Mouse (Mus musculus): ENCODE results near the gene Tmcc1.
"Not testable (repeated sequence)": the region's sequence is repeated elsewhere in the genome, so short reads cannot be mapped to it uniquely, and the experiment has no call there.

Gene Tmcc1

DNA sequence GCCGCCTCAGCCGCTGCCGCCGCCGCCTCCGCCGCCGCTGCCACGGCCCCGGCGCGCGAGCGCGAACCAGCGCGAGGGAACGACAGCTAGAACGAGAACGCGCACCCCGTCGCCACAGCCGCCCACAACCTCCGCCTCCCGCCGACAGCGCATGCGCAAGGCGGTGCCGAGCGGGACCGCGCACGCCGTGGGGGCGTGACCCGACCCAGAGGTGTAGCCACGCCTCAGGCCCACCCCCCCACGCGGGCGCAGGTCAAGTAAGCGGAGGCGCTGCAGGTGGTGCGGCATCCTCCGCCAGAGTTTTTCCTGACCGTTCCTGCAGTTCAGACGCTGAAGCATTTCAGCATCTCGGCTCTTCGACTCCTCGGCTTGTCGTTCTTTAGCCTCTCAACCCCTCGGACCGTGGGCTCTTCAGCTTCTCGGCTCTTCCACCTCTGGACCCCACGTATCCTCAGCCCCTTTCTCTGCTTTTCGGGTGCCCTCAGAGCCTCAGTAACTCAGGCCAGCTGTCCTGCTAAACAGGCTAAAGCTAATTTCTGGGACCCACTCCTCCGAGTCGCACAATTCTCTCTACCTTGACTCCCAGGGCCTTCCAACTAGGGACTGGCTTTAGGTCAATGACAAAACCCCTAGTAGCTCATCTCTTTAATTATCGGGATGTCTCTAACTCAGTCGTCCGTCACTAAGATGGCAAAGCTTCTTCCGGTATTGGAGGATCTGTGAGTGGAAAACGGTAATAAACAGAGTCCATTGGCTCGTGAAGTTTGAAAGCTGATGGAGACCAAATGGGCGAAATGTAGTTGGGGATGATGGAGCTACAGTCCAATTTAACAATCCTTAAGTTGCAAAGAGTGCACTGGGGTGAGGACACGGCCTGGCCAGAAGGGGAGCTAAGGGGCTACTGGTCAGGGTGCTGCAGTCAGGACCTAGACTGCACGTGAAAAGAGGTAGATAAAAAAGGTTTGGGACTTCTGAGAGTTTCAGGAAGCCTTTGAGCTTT, at the start of gene Tmcc1:
Gene Tmcc1, minus strand, starts transcription at position 93 of the 1,000 bp plus-strand sequence.
- Histone ChIP-seq H3K36me3 (ENCODE audit: control insufficient read depth, insufficient read depth, low read length, poor library complexity, severe bottlenecking) (no peaks in the 10 kb centered on the region), H3K27me3 (ENCODE audit: control insufficient read depth, insufficient read depth, low read length, poor library complexity, severe bottlenecking) (no peaks in the 10 kb centered on the region)
- peak; percentile 99 for DNase-seq (ENCODE audit: low read depth, low spot score)

DNA sequence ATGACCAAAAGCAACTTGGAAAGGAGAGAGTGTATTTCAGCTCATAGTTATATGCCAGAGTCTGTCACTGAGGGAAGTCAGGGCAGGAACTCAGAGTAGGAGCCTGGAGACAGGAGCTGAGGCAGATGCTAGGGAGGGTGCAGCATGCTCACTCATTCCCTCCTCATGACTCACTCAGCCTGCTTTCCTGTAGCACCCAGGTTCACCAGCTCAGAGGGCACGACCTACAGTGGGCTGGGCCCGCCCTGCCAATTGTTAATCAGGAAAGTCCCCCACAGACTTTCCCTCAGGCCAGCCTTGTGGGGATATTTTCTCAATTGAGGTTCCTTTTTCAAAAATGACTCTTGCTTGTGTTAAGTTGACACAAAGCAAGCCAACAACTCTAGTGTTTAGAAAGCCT, 47.1 kb upstream of the Tmcc1 start:
- H3K27me3 ChIP-seq (ENCODE audit: control insufficient read depth, insufficient read depth, low read length, poor library complexity, severe bottlenecking): no peaks in the 10 kb centered on the region

DNA sequence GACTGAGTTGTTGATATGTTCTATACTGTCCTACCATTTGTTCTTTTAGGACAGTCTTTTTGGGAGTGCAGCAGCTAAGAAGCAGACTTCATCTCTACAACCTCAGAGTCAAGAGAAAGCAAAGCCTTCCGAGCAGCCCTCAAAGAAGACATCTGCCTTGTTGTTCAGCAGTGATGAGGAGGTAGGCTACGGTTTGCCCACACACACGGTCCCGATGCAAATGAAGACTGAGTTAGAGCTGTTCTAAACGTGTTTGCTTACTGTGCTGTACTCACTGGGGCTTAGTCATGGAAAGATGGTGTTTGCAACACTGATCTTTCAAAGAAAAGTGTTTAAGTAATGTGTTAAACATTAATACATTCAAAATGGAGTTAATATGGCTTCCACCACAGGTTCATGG, 44.8 kb upstream of the Tmcc1 start:
- H3K27me3 ChIP-seq (ENCODE audit: control insufficient read depth, insufficient read depth, low read length, poor library complexity, severe bottlenecking): no peaks in the 10 kb centered on the region
- DNase-seq (ENCODE audit: low read depth, low spot score): no peak
- H3K36me3 ChIP-seq (ENCODE audit: control insufficient read depth, insufficient read depth, low read length, poor library complexity, severe bottlenecking): peaks cover 14% of the 10 kb centered on the region

More for the DNA sequence above, 47.1 kb upstream of the Tmcc1 start:
- no peak for DNase-seq (ENCODE audit: low read depth, low spot score)
- H3K36me3 ChIP-seq (ENCODE audit: control insufficient read depth, insufficient read depth, low read length, poor library complexity, severe bottlenecking): peaks cover 16% of the 10 kb centered on the region

DNA sequence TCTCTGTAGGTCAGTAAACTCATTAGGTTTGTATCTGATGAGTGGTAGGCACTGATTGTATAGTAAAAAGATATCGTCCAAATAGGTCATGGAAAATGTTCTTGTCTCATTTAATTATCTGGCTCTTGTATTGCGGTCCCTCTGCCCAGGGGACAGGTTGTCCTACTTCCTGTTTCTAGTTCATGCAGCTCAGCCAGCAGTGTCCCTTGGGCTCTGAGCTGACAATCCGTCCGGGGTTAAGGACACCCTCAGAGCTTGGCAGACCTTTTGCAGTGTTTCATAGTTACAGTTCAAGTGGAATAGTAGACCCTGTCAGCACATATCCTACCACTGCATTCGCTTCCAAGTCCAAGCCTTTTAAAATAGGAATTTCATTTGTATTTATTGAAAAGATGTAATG, 42.0 kb upstream of the Tmcc1 start:
- H3K36me3 ChIP-seq (ENCODE audit: control insufficient read depth, insufficient read depth, low read length, poor library complexity, severe bottlenecking): peaks cover 13% of the 10 kb centered on the region
- no peak for DNase-seq (ENCODE audit: low read depth, low spot score)
- no peaks in the 10 kb centered on the region for H3K27me3 ChIP-seq (ENCODE audit: control insufficient read depth, insufficient read depth, low read length, poor library complexity, severe bottlenecking)

DNA sequence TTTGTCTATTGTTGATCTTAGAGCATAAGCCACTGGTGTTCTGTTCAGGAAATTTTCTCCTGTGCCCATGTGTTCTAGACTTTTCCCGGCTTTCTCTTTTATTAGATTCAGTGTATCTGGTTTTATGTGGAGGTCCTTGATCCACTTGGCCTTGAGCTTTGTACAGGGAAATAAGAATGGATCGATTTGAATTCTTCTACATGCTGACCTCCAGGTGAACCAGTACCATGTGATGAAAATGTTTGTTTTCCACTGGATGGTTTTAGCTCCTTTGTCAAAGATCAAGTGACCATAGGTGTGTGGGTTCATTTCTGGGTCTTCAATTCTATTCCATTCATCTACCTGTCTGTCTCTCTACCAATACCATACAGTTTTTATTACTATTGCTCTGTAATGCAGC, 41.5 kb upstream of the Tmcc1 start:
- H3K36me3 ChIP-seq (ENCODE audit: control insufficient read depth, insufficient read depth, low read length, poor library complexity, severe bottlenecking): peaks cover 11% of the 10 kb centered on the region
- DNase-seq (ENCODE audit: low read depth, low spot score); H3K27me3 ChIP-seq (ENCODE audit: control insufficient read depth, insufficient read depth, low read length, poor library complexity, severe bottlenecking): not testable (repeated sequence)

DNA sequence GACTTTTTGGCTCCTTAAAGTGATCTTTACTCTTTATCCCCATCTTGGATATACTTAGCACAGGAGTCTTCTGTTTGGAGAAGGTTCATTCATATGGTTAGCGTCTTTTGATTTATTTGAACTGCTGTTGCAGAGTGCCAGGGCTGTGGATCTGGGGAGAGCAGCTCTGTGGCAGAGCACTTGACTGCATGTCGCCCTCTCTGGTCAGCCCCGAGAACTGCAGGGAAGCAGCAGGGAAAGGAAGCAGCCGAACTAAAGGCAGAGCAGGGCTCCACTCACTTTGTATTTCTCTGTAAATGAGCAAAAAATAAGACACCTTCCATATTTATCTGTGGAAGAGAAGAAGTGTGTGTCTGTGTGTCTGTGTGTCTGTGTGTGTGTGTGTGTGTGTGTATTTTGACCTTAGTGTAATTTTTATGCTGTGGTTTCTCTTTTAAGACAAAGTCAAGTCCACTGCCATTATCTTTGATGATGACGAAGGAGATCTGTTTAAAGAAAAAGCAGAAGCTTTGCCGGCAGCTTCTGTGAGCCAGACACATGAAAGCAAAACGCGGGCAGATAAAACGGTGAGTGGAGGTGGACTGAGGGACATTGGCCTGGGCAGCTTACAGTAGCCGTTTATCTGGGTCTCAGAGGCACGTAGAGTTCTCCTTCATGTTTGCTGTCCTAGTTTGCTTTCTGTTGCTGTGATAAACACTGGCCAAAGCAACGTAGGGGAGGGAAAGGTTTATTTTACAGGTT, 35.7 kb upstream of the Tmcc1 start:
- H3K27me3 ChIP-seq (ENCODE audit: control insufficient read depth, insufficient read depth, low read length, poor library complexity, severe bottlenecking): no peaks in the 10 kb centered on the region
- DNase-seq (ENCODE audit: low read depth, low spot score): peak; percentile 72
- H3K36me3 ChIP-seq (ENCODE audit: control insufficient read depth, insufficient read depth, low read length, poor library complexity, severe bottlenecking): peaks cover 20% of the 10 kb centered on the region

DNA sequence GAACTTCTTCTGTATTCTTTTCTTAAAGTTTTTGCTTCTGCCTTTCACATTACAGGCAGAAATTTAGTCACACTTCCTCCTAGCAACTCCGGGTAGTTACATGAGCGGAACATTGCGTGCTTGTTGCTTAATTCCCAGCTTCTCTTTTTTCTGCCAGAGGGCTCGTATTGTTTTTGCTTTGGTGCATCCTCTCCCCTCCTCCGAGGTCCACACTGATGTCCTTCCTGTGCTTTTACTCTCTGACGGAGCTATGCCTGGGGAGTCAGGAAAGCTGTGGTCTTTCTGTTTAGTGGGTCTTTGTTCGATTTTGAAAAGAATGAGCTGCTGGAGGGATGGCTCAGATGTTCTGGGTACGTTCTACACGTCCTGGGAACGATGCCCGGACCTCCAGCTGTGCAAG, 34.5 kb upstream of the Tmcc1 start:
- DNase-seq (ENCODE audit: low read depth, low spot score): no peak
- H3K27me3 ChIP-seq (ENCODE audit: control insufficient read depth, insufficient read depth, low read length, poor library complexity, severe bottlenecking): no peaks in the 10 kb centered on the region
- H3K36me3 ChIP-seq (ENCODE audit: control insufficient read depth, insufficient read depth, low read length, poor library complexity, severe bottlenecking): peaks cover 22% of the 10 kb centered on the region

DNA sequence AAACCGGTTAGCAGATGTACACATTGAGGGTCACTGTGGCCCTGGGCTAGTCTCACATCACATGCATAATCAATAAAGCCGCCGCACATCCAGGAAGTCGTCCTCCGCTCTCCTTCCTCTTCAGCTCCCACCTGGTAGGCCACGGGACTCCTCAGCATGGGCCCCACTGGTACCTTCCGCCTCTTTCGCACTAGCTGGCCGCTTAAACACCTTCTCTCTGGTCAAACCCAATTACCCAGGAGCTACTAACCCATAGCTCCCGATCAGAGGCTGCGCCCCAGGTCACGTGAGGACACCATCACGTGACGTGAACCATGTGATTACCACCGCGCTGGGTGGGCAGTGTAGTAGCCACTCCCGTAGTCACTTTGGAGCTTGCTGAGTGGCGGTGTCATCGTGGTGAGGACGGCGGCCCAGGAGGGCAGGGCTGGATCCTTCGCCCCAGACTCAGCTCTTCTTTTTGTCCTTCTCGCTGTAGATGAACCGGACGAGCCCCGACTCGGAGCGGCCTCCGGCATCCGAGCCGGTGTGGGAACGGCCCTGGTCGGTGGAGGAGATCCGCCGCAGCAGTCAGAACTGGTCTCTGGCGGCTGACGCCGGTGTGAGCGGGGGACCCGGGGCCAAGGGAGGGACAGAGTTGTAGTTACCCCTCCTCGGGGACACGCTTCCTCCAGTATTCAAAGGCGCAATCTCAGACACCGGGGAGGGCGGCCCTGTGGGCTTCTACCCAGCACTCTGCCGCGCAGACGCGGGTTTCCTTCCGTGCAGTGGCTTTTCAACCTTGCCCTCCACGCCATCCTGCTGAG, 14.6 kb upstream of the Tmcc1 start, which contains the start of gene Washc2:
Gene Washc2, plus strand, starts transcription at position 310 of the 806 bp plus-strand sequence.
- no peaks in the 10 kb centered on the region for H3K27me3 ChIP-seq (ENCODE audit: control insufficient read depth, insufficient read depth, low read length, poor library complexity, severe bottlenecking)
- H3K36me3 ChIP-seq (ENCODE audit: control insufficient read depth, insufficient read depth, low read length, poor library complexity, severe bottlenecking): peaks cover 12% of the 10 kb centered on the region
- peak; percentile 97 for DNase-seq (ENCODE audit: low read depth, low spot score)

DNA sequence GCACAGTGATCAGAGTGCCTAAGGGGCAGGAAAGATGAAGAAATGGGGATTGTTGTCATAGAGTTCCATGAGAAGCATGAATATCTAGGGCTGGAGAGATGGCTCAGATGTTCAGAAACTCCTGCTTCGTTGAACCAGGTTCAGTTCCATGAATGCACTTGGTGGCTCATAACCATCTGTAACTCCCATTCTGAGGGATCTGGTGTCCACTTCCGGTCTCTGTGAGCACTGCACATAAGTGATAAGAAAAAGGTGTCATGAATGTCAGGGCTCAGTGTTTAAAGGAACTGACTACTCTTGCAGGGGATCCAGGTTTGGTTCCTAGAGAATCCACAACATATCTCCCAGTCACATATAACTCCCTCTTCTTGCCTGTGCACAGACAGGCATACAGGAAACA, 6.4 kb upstream of the Tmcc1 start:
- no peaks in the 10 kb centered on the region for H3K27me3 ChIP-seq (ENCODE audit: control insufficient read depth, insufficient read depth, low read length, poor library complexity, severe bottlenecking)
- no peaks in the 10 kb centered on the region for H3K36me3 ChIP-seq (ENCODE audit: control insufficient read depth, insufficient read depth, low read length, poor library complexity, severe bottlenecking)
- DNase-seq (ENCODE audit: low read depth, low spot score): no peak

DNA sequence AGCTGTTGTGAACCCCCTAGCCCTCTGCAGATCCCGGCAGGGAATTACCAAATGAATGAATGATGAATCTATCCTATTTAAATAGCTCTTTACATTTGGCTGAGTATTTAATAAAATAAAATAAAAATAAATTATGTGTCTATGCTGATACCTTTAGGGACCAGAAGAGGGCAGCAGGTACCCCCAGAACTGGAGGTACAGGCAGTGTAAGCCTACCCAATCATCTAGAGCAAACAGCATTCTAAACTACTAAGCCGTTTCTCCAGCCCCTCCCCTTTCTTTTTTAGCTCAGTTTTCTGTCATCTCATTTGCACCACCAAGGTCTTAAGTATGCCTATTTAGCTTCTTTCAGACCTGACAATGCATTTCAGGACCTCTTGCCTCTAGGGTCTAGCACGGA, 4.9 kb upstream of the Tmcc1 start:
- no peaks in the 10 kb centered on the region for H3K27me3 ChIP-seq (ENCODE audit: control insufficient read depth, insufficient read depth, low read length, poor library complexity, severe bottlenecking)
- peak; percentile 75 for DNase-seq (ENCODE audit: low read depth, low spot score)
- no peaks in the 10 kb centered on the region for H3K36me3 ChIP-seq (ENCODE audit: control insufficient read depth, insufficient read depth, low read length, poor library complexity, severe bottlenecking)

DNA sequence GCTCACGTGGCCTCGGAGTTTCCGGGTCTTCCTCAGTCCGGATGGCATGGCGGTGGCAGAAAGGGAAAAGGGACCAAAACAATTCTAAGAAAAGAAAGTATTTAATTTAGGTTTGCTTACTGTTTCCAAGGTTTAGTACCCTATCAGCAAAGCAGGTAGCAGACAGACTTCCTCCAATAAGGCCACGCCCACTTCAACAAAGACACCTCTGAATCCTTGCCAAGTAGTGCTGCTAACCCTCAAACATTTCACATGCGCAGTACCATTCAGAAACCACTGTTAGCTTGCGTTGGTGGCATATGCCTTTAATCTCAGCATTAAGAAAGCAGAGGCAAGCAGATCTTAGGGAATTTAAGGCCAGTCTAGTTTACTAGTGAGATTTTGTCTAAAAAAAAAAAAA, 2.5 kb upstream of the Tmcc1 start:
- no peak for DNase-seq (ENCODE audit: low read depth, low spot score)
- no peaks in the 10 kb centered on the region for H3K36me3 ChIP-seq (ENCODE audit: control insufficient read depth, insufficient read depth, low read length, poor library complexity, severe bottlenecking)
- no peaks in the 10 kb centered on the region for H3K27me3 ChIP-seq (ENCODE audit: control insufficient read depth, insufficient read depth, low read length, poor library complexity, severe bottlenecking)

DNA sequence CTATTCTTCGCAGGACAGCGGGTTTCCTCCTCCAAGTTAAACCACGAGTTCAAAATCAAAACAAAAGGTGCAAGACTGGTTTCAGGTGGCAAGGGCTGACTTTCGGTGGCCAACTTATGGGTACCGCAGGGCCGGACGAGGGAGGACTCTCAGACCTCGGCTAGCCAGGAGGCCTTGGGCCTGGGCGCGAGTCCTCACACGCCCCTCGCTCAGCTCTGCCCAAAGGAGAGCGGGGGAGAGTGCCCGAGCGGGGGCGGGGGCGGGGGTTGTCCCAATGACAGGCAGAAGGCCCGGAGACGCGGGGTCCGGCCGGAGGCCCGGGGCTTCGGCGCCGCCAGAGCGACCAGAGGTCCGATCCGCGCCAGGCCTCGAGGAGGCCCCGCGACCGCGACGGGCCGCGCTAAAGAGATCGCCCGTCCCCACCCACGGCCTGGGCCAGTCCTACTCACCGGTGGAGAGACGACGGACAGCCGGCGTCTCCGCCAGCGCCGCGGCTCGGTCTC, 426 bp downstream of the Tmcc1 start:
- Histone ChIP-seq H3K27me3 (ENCODE audit: control insufficient read depth, insufficient read depth, low read length, poor library complexity, severe bottlenecking) (no peaks in the 10 kb centered on the region), H3K36me3 (ENCODE audit: control insufficient read depth, insufficient read depth, low read length, poor library complexity, severe bottlenecking) (no peaks in the 10 kb centered on the region)
- no peak for DNase-seq (ENCODE audit: low read depth, low spot score)

DNA sequence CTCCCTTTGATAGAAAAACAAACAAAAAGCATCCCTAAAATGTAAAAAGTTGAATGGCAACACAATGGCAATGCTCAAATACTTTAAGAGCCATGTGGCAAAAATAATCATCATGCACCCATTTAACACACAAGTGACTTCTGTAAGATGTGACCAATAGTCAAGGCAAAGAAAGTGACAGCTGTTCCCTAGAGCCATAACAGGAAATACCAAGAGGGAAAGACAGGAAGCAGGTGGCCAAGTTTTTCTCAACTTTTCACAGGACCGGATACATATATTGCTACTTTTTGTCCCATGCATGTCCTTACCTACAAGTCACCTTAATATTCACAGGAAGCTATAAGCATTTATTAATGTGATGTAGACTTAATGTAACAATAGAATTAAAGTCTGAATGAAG, 3.9 kb downstream of the Tmcc1 start:
- H3K27me3 ChIP-seq (ENCODE audit: control insufficient read depth, insufficient read depth, low read length, poor library complexity, severe bottlenecking): no peaks in the 10 kb centered on the region
- H3K36me3 ChIP-seq (ENCODE audit: control insufficient read depth, insufficient read depth, low read length, poor library complexity, severe bottlenecking): no peaks in the 10 kb centered on the region
- no peak for DNase-seq (ENCODE audit: low read depth, low spot score)

DNA sequence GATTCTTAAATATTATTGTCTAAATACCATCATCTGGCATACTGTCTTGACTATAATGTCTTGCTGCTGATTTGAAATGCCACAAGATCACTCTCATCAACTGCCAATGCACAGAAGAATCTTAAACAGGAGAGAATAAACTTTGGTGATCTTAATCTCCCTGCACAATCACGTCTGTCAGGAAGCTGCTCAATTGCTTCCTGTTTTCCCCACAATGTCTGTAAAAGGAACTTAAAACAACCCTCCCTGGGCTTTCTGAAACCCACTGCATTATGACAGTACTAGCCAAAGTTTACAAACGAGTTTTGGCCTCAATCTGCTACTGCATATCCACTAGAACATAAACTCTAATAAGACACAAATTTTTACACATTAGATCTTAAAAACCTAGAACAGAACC, 6.8 kb downstream of the Tmcc1 start:
- H3K36me3 ChIP-seq (ENCODE audit: control insufficient read depth, insufficient read depth, low read length, poor library complexity, severe bottlenecking): no peaks in the 10 kb centered on the region
- no peaks in the 10 kb centered on the region for H3K27me3 ChIP-seq (ENCODE audit: control insufficient read depth, insufficient read depth, low read length, poor library complexity, severe bottlenecking)
- no peak for DNase-seq (ENCODE audit: low read depth, low spot score)
